Mouse (Mus musculus): Measurements from ENCODE around the gene Zbtb46. TPM values are rescaled to one million over a fixed set of nuclear protein-coding genes. Genes with fewer than 3 reads are reported as not detected.

Gene Zbtb46
- polyA plus RNA-seq (2012; ENCODE audit: low replicate concordance) = 5.7 and 8.6 TPM in 2 replicates

GRCm38 (mm10) chr2:181459153-181459672 is at the start of gene Zbtb46:
Zbtb46 (minus strand) TSS chr2:181459426.

GRCm38 (mm10) chr2:181496831-181497547 is 37.8 kb upstream of the Zbtb46 start, which contains the start of gene Tpd52l2:
Tpd52l2 (plus strand) TSS chr2:181497142.

GRCm38 (mm10) chr2:181493156-181493927 is 34.1 kb upstream of the Zbtb46 start, which contains the start of gene Abhd16b:
Abhd16b (plus strand) TSS chr2:181493206.

GRCm38 (mm10) chr2:181379778-181380177 is 79.4 kb downstream of the Zbtb46 start, which contains the start of gene Lime1:
Lime1 (plus strand) TSS chr2:181380078.

GRCm38 (mm10) chr2:181364860-181365596 is 94.2 kb downstream of the Zbtb46 start, which contains the start of the genes Zgpat and Arfrp1:
Zgpat (plus strand) TSS chr2:181364928.
Arfrp1 (minus strand) TSS chr2:181365404.

Other genes starting within 250 kb of the Zbtb46 start
- gene Srms, start 246.2 kb downstream of the Zbtb46 start, polyA plus RNA-seq (2012; ENCODE audit: low replicate concordance) = 0.22 TPM in 1 of 2 replicates, not detected in the other
- gene Fndc11, start 239.4 kb downstream of the Zbtb46 start, polyA plus RNA-seq (2012; ENCODE audit: low replicate concordance) = not detected in 2 replicates
- gene Helz2, start 217.4 kb downstream of the Zbtb46 start, polyA plus RNA-seq (2012; ENCODE audit: low replicate concordance) = 22.3 and 46.5 TPM in 2 replicates
- gene Gmeb2, start 171.4 kb downstream of the Zbtb46 start, polyA plus RNA-seq (2012; ENCODE audit: low replicate concordance) = 13.5 and 32.3 TPM in 2 replicates
- not detected in 2 replicates for gene Stmn3, start 144.9 kb downstream of the Zbtb46 start, polyA plus RNA-seq (2012; ENCODE audit: low replicate concordance)
- 9.3 and 28.8 TPM in 2 replicates for gene Rtel1, start 139.7 kb downstream of the Zbtb46 start, polyA plus RNA-seq (2012; ENCODE audit: low replicate concordance)
- gene Zgpat, start 94.5 kb downstream of the Zbtb46 start, polyA plus RNA-seq (2012; ENCODE audit: low replicate concordance) = 21.1 and 22.1 TPM in 2 replicates
- gene Arfrp1, start 94.0 kb downstream of the Zbtb46 start, polyA plus RNA-seq (2012; ENCODE audit: low replicate concordance) = 9.7 and 13.9 TPM in 2 replicates
- 46.2 and 128 TPM in 2 replicates for gene Lime1, start 79.3 kb downstream of the Zbtb46 start, polyA plus RNA-seq (2012; ENCODE audit: low replicate concordance)
- gene Abhd16b, start 33.8 kb upstream of the Zbtb46 start, polyA plus RNA-seq (2012; ENCODE audit: low replicate concordance) = 0.13 TPM in 1 of 2 replicates, not detected in the other
- gene Tpd52l2, start 37.7 kb upstream of the Zbtb46 start, polyA plus RNA-seq (2012; ENCODE audit: low replicate concordance) = 4.8 and 42.6 TPM in 2 replicates
- 35.7 and 46.0 TPM in 2 replicates for gene Dnajc5, start 61.1 kb upstream of the Zbtb46 start, polyA plus RNA-seq (2012; ENCODE audit: low replicate concordance)
- 57.4 and 68.8 TPM in 2 replicates for gene Uckl1, start 125.5 kb upstream of the Zbtb46 start, polyA plus RNA-seq (2012; ENCODE audit: low replicate concordance)
- gene Prpf6, start 132.4 kb upstream of the Zbtb46 start, polyA plus RNA-seq (2012; ENCODE audit: low replicate concordance) = 6.2 and 14.6 TPM in 2 replicates
- 31.7 and 74.3 TPM in 2 replicates for gene Zfp512b, start 133.4 kb upstream of the Zbtb46 start, polyA plus RNA-seq (2012; ENCODE audit: low replicate concordance)
- gene Samd10, start 139.8 kb upstream of the Zbtb46 start, polyA plus RNA-seq (2012; ENCODE audit: low replicate concordance) = 2.7 and 4.1 TPM in 2 replicates
- not detected in 2 replicates for gene Gm29797, start 197.6 kb upstream of the Zbtb46 start, polyA plus RNA-seq (2012; ENCODE audit: low replicate concordance)
- gene Sox18, start 212.2 kb upstream of the Zbtb46 start, polyA plus RNA-seq (2012; ENCODE audit: low replicate concordance) = 18.1 and 21.4 TPM in 2 replicates
- 2.7 and 6.8 TPM in 2 replicates for gene Tcea2, start 220.9 kb upstream of the Zbtb46 start, polyA plus RNA-seq (2012; ENCODE audit: low replicate concordance)
- 21.6 and 66.2 TPM in 2 replicates for gene Rgs19, start 234.6 kb upstream of the Zbtb46 start, polyA plus RNA-seq (2012; ENCODE audit: low replicate concordance)
- not detected in 2 replicates for gene Lkaaear1, start 239.0 kb upstream of the Zbtb46 start, polyA plus RNA-seq (2012; ENCODE audit: low replicate concordance)

All from leukemia stem cell, adult 10-12 weeks (primary cell).